Mouse (Mus musculus) stomach, embryonic 14.5 days (tissue): ENCODE measurements at regions not wholly inside any gene's neighbourhood (a gene's known extent, or its start where the extent isn't known, plus 50 kb on each side); places are given as distances from the start of the nearest gene placed in this dataset.

Source experiments
- ATAC-seq: fragments of 200-750 bp; cut with Nextera tagmentation; 2 replicates; pipeline ENCODE4 v1.8.0; 2017; ENCODE audit warnings: low read depth, moderate TSS enrichment; ENCODE audit not compliant: insufficient number of reproducible peaks, insufficient read depth, low FRiP score
- H3K27ac ChIP-seq: fragments of 300-500 bp; sonication (generic); 2 replicates; pipeline ENCODE4 v1.5.1; 2014; ENCODE audit warnings: mild to moderate bottlenecking, low read length, moderate library complexity, mixed read lengths
- H3K27me3 ChIP-seq: fragments of 300-500 bp; sonication (generic); 2 replicates; pipeline ENCODE4 v1.6.1; 2014; ENCODE audit warnings: low read length, control low read depth, mixed read lengths; ENCODE audit not compliant: control insufficient read depth, insufficient read depth
- H3K36me3 ChIP-seq: fragments of 300-500 bp; sonication (generic); 2 replicates; pipeline ENCODE4 v1.6.1; 2014; ENCODE audit warnings: mild to moderate bottlenecking, control low read depth, low read length, moderate library complexity, mixed read lengths; ENCODE audit not compliant: control insufficient read depth, insufficient read depth
- H3K4me1 ChIP-seq: fragments of 300-500 bp; sonication (generic); 2 replicates; pipeline ENCODE4 v1.6.1; 2014; ENCODE audit warnings: low read length, control low read depth, mixed read lengths; ENCODE audit not compliant: control insufficient read depth, insufficient read depth
- H3K4me2 ChIP-seq: fragments of 300-500 bp; sonication (generic); replicated peaks from 2 replicates; pipeline ENCODE4 v1.6.1; 2014; ENCODE audit warnings: low read depth, low read length, control low read depth
- H3K4me3 ChIP-seq: fragments of 300-500 bp; sonication (generic); 2 replicates; pipeline ENCODE4 v1.5.1; 2014; ENCODE audit warnings: low read depth, low read length, control low read depth
- H3K9ac ChIP-seq: fragments of 300-500 bp; sonication (generic); replicated peaks from 2 replicates; pipeline ENCODE4 v1.6.1; 2014; ENCODE audit warnings: low read depth, mild to moderate bottlenecking, control low read depth, low read length, moderate library complexity, mixed read lengths
- H3K9me3 ChIP-seq: fragments of 300-500 bp; sonication (generic); 2 replicates; pipeline ENCODE4 v1.6.1; 2016; ENCODE audit warnings: low read depth, low read length, control low read depth; ENCODE audit not compliant: control insufficient read depth
- WGBS: fragments of 180-500 bp; shearing (Covaris S2); extraction: QIAGEN DNeasy Blood & Tissue Kit; methylation state at CpG from one replicate; pipeline ENCODE4 v1.1.7; 2014; 5-methylcytosine and 5-hydroxymethylcytosine counted together

DNA sequence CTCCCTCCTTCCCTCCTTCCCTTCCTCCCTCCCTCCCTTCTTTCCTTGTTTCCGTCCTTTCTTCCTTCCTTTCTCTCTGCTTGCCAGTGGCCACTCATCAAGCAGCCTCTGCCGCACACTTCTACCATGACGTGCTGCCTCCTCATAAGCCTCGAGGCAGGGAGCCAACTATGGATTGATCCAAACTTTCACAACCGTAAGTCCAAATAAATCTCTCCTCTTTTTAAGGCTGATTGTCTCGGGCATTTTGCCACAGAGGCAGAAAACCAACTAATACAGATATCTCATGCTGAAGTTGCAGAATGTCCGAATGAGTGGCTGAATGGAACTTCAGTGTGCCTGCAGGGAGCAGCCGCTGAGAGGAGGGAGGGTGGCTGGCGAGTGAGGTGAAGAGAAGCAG is 251.7 kb downstream of the Plpp3 start:
- no peak overlapping the region for H3K9ac ChIP-seq
- H3K9me3 ChIP-seq = no peaks in the 10 kb centered on the region
- no peaks in the 10 kb centered on the region; the same call in 1 of the 2 replicates for H3K4me1 ChIP-seq
- no peak overlapping the region for H3K4me3 ChIP-seq
- no peaks in the 10 kb centered on the region for H3K36me3 ChIP-seq
- 77% methylated on average over 9 of the region's 9 CpGs for WGBS
- no peak overlapping the region for H3K4me2 ChIP-seq
- H3K27ac ChIP-seq = no peak overlapping the region
- no peaks in the 10 kb centered on the region for H3K27me3 ChIP-seq
- ATAC-seq = no peak

DNA sequence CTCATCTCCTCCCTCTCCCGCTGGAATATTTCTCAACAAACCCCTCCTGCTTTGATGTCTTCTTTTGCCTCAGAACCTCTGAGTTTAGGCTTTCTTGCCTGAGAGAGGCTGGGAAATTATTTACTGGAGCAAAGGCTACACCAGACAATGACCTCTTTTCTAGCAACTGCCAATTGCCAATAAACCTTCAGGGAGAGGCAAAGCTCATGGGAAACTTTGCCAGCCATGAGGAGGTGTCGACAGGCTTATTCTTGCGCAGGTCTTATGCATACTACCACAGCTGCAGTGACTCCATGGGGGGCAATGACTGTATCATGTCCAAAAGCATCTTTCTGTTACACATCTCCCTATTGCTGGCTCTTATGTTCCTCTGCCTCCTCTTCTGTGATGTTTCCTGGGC is 260.0 kb downstream of the Plpp3 start:
- Histone ChIP-seq H3K4me2 (no peak overlapping the region), H3K9ac (no peak overlapping the region), H3K4me1 (no peaks in the 10 kb centered on the region), H3K27ac (no peak overlapping the region), H3K36me3 (no peaks in the 10 kb centered on the region), H3K9me3 (peaks cover 4% of the 10 kb centered on the region; the same call in 1 of the 2 replicates), H3K27me3 (no peaks in the 10 kb centered on the region), H3K4me3 (no peak overlapping the region)
- no peak for ATAC-seq
- 93% methylated on average over 3 of the region's 3 CpGs for WGBS

- ATAC-seq = no peak
Measured at GRCm38 (mm10) chr4:105422466-105422865, 265.3 kb downstream of the Plpp3 start.

GRCm38 (mm10) chr4:105423727-105424201 is 266.6 kb downstream of the Plpp3 start:
- Histone ChIP-seq H3K9ac (no peak overlapping the region), H3K4me2 (no peak overlapping the region), H3K27ac (no peak overlapping the region), H3K4me1 (no peaks in the 10 kb centered on the region), H3K4me3 (no peak overlapping the region), H3K27me3 (no peaks in the 10 kb centered on the region), H3K36me3 (no peaks in the 10 kb centered on the region), H3K9me3 (no peaks in the 10 kb centered on the region)
- no peak for ATAC-seq
- WGBS = 73% methylated on average over 3 of the region's 3 CpGs

More at GRCm38 (mm10) chr4:105422466-105422865, 265.3 kb downstream of the Plpp3 start:
- Histone ChIP-seq H3K36me3 (no peaks in the 10 kb centered on the region), H3K4me1 (no peaks in the 10 kb centered on the region), H3K27me3 (no peaks in the 10 kb centered on the region), H3K4me3 (no peak overlapping the region), H3K9me3 (no peaks in the 10 kb centered on the region), H3K4me2 (no peak overlapping the region), H3K27ac (no peak overlapping the region), H3K9ac (no peak overlapping the region)
- 24% methylated on average over 7 of the region's 7 CpGs for WGBS

- Histone ChIP-seq H3K4me3 (no peak overlapping the region), H3K4me2 (no peak overlapping the region), H3K27me3 (no peaks in the 10 kb centered on the region), H3K27ac (no peak overlapping the region), H3K36me3 (no peaks in the 10 kb centered on the region), H3K9me3 (no peaks in the 10 kb centered on the region), H3K4me1 (no peaks in the 10 kb centered on the region), H3K9ac (no peak overlapping the region)
- WGBS = 72% methylated on average over 6 of the region's 6 CpGs
- ATAC-seq = no peak
Measured at GRCm38 (mm10) chr4:105425086-105425485, 267.9 kb downstream of the Plpp3 start.

- Histone ChIP-seq H3K9ac (no peak overlapping the region), H3K27ac (no peak overlapping the region), H3K36me3 (no peaks in the 10 kb centered on the region), H3K4me1 (no peaks in the 10 kb centered on the region), H3K9me3 (no peaks in the 10 kb centered on the region), H3K27me3 (no peaks in the 10 kb centered on the region), H3K4me2 (no peak overlapping the region), H3K4me3 (no peak overlapping the region)
- 78% methylated on average over 6 of the region's 6 CpGs for WGBS
- ATAC-seq = no peak
Measured at GRCm38 (mm10) chr4:105427581-105427980, 270.4 kb downstream of the Plpp3 start.

DNA sequence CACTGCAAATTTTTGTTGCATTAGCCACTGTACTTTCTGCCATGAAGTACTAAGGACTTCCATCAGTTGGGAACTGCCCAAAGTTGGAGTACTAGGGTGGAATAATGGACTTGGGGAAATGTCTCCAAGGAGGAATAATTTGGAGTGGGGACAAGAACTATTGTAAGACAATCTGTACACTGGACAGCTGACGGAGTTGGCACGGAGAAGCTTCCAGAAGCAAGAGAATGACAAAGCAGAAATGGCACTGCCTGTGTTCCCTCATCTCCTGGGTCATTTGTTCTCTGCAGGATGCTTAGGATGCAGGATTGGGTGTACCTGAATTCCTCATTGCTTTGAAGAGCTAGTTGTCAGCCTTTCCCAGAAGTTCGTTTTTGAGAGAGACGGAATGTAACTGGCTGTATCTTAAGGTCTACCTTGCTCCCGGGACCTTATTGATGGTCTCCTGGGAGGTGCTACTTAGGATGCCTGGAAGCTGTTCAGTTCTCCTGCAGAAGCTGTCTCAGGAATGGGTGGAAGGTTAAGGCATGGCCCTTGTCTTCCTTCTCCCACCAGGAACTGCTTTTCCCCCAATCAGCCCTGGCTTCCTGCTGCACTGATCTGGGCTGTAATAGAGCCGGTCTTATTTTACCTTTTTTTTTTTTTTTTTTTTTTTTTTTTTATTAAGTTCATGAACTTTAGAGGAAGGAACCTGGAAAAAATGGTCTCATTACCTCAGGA is 272.4 kb downstream of the Plpp3 start:
- H3K4me2 ChIP-seq = no peak overlapping the region
- H3K36me3 ChIP-seq = no peaks in the 10 kb centered on the region
- no peak overlapping the region for H3K27ac ChIP-seq
- no peak overlapping the region for H3K4me3 ChIP-seq
- H3K9me3 ChIP-seq = no peaks in the 10 kb centered on the region
- H3K9ac ChIP-seq = no peak overlapping the region
- no peak for ATAC-seq
- 89% methylated on average over 6 of the region's 6 CpGs for WGBS
- no peaks in the 10 kb centered on the region for H3K4me1 ChIP-seq
- H3K27me3 ChIP-seq = no peaks in the 10 kb centered on the region

GRCm38 (mm10) chr4:105432461-105432860 is 275.3 kb downstream of the Plpp3 start:
- no peak overlapping the region for H3K9ac ChIP-seq
- no peak for ATAC-seq
- WGBS = 91% methylated on average over 4 of the region's 4 CpGs

DNA sequence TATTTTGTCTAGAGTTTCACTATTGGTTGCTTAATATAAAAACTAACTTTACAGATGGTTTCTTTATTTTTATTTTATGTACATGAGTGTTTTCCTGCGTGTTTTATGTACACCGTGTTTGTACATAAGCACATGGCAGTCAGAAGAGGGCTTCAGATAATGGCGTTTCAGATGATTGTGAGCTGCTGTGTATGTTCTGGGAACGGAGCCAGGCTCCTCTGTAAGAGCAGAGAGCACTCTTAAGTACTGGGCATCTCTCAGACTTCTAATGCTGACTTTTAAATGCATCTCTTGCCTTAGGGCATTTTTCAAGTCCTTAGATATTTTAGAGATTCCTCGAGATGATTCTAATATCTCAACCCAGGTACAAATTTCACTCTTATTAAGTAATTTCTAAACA is 280.0 kb downstream of the Plpp3 start:
- Histone ChIP-seq H3K4me1 (no peaks in the 10 kb centered on the region), H3K9me3 (no peaks in the 10 kb centered on the region), H3K4me3 (no peak overlapping the region), H3K27me3 (no peaks in the 10 kb centered on the region), H3K27ac (no peak overlapping the region), H3K4me2 (no peak overlapping the region), H3K36me3 (no peaks in the 10 kb centered on the region), H3K9ac (no peak overlapping the region)
- 67% methylated on average over 5 of the region's 5 CpGs for WGBS
- no peak for ATAC-seq

More at GRCm38 (mm10) chr4:105432461-105432860, 275.3 kb downstream of the Plpp3 start:
- no peaks in the 10 kb centered on the region for H3K27me3 ChIP-seq
- H3K4me1 ChIP-seq = no peaks in the 10 kb centered on the region
- no peaks in the 10 kb centered on the region for H3K9me3 ChIP-seq
- no peak overlapping the region for H3K4me3 ChIP-seq
- no peak overlapping the region for H3K27ac ChIP-seq
- no peaks in the 10 kb centered on the region for H3K36me3 ChIP-seq
- H3K4me2 ChIP-seq = no peak overlapping the region
